Mouse (Mus musculus) cortical plate, adult 2 months (tissue): Measurements from ENCODE around the gene Polr2h.

Experiments
- CTCF ChIP-seq: fragments of 200-500 bp; IDR thresholded peaks from 2 replicates; pipeline ENCODE4 v1.5.1; 2011; ENCODE audit warnings: mild to moderate bottlenecking, control low read depth, low read length; ENCODE audit not compliant: insufficient read depth; ENCODE audit errors: extremely low read depth
- POLR2A ChIP-seq: fragments of 200-500 bp; IDR thresholded peaks from 2 replicates; pipeline ENCODE4 v1.6.1; 2011; ENCODE audit warnings: mild to moderate bottlenecking, low read length, control low read depth; ENCODE audit not compliant: insufficient read depth; ENCODE audit errors: extremely low read depth

- TF ChIP-seq CTCF (no peak), POLR2A (no peak)
Observed at GRCm38 (mm10) chr16:20721808-20722207, 4.3 kb downstream of the Polr2h start.
